Mouse (Mus musculus): ENCODE data around the gene H2afv. TPM values are rescaled to one million over a fixed set of nuclear protein-coding genes. Genes with fewer than 3 reads are reported as not detected.
A peak's percentile ranks its signal among the peaks of the same experiment; 100 is the strongest.

Gene H2afv
- total RNA-seq, 2 experiments from 2014 or later, result 125 to 126 TPM

GRCm38 (mm10) chr11:6388726-6389413 is 55.4 kb downstream of the H2afv start, which contains the start of gene Zmiz2:
Gene Zmiz2, plus strand, starts transcription at chr11:6389074.
- peak; percentile 96 for DNase-seq

GRCm38 (mm10) chr11:6388126-6388725 is 56.0 kb downstream of the H2afv start:
- no peak for DNase-seq

- DNase-seq, result no peak
These were observed 63.3 kb downstream of the H2afv start for GRCm38 (mm10) chr11:6380916-6381315.

Small RNAs within 50 kb of the gene (microRNA-seq; reads per million reads assigned to microRNA genes)
- gene Gm22123, result 0 to 0.20 reads per million in 2 experiments
- gene Mir7651, result 1.0 to 2.1 reads per million in 2 experiments

Other genes starting within 250 kb of the H2afv start
- under 1 TPM in 1 of 2 experiments, not detected in 1; 0.20 TPM for gene A730071L15Rik, start 244.4 kb downstream of the H2afv start, total RNA-seq (2021)
- gene Nudcd3, start 244.0 kb downstream of the H2afv start, total RNA-seq (2021), result 10 to 100 TPM; 64.2 to 66.8 TPM
- under 1 TPM in 1 of 2 experiments, not detected in 1; 0.07 TPM for gene Npc1l1, start 214.3 kb downstream of the H2afv start, total RNA-seq (2021)
- gene Ddx56, start 176.7 kb downstream of the H2afv start, total RNA-seq (2021), result 10 to 100 TPM; 37.5 to 38.2 TPM
- 10 to 100 TPM; 62.9 to 68.5 TPM for gene Tmed4, start 169.6 kb downstream of the H2afv start, total RNA-seq (2021)
- 100 to 1,000 TPM; 874 to 885 TPM for gene Ogdh, start 152.8 kb downstream of the H2afv start, total RNA-seq (2021)
- 10 to 100 TPM; 46.8 to 49.1 TPM for gene Zmiz2, start 55.4 kb downstream of the H2afv start, total RNA-seq (2021)
- gene Ppia, start 29.0 kb downstream of the H2afv start, total RNA-seq (2021), result 1,000 to 10,000 TPM; 1,521 to 1,568 TPM
- gene Purb, start 31.5 kb upstream of the H2afv start, total RNA-seq (2021), result 10 to 100 TPM; 81.8 to 84.6 TPM
- 1 to 10 TPM; 1.2 to 1.4 TPM for gene Myo1g, start 76.5 kb upstream of the H2afv start, total RNA-seq (2021)
- gene Ccm2, start 102.4 kb upstream of the H2afv start, total RNA-seq (2021), result 10 to 100 TPM; 31.8 to 34.1 TPM
- 1 to 10 TPM; 1.7 to 2.5 TPM for gene Nacad, start 161.6 kb upstream of the H2afv start, total RNA-seq (2021)
- gene Tbrg4, start 181.6 kb upstream of the H2afv start, total RNA-seq (2021), result 100 to 1,000 TPM; 105 to 108 TPM
- gene Wap, start 194.2 kb upstream of the H2afv start, total RNA-seq (2021), result not detected
- gene Ramp3, start 214.1 kb upstream of the H2afv start, total RNA-seq (2021), result 1 to 10 TPM; 3.6 to 3.7 TPM